In genomic region chr5:110879584-110880374, GRCm38 (mm10) we compare ENCODE assay signal across 8 mouse cellular contexts. TPM values are rescaled to one million over a fixed set of nuclear protein-coding genes. Genes with fewer than 3 reads are reported as not detected.
DNase-seq lines count a peak whose midpoint lies in the region; ATAC-seq and TF ChIP-seq lines count a peak whose summit lies in the region.

TSS of gene Ttc28 (plus strand) at chr5:110879803.

- peak within 1 kb of the TSS; percentile 86 for H3K4me2 ChIP-seq in forebrain, embryonic 13.5 days
- H3K4me2 ChIP-seq in heart, postnatal 0 days (ENCODE audit: low read depth, low read length): peak within 1 kb of the TSS; percentile 94
- peak within 1 kb of the TSS; percentile 99 for H3K4me2 ChIP-seq in liver, embryonic 16.5 days (ENCODE audit: low read depth, low read length)
- H3K4me2 ChIP-seq in neural tube, embryonic 14.5 days (ENCODE audit: low read depth, low read length): peak within 1 kb of the TSS; percentile 85

- ATAC-seq in forebrain, embryonic 13.5 days: peak; percentile 95
- ATAC-seq in heart, postnatal 0 days (ENCODE audit: insufficient read depth, low read depth): peak; percentile 94
- peak; percentile 96 for ATAC-seq in liver, embryonic 16.5 days (ENCODE audit: low read depth)
- ATAC-seq in neural tube, embryonic 14.5 days (ENCODE audit: low read depth): peak; percentile 90

- peak within 1 kb of the TSS; percentile 83 for H3K4me3 ChIP-seq in forebrain, embryonic 13.5 days
- peak within 1 kb of the TSS; percentile 85 for H3K4me3 ChIP-seq in heart, postnatal 0 days (ENCODE audit: low read depth, low read length)
- H3K4me3 ChIP-seq in liver, embryonic 16.5 days (ENCODE audit: low read depth, low read length): peak within 1 kb of the TSS; percentile 84
- peak within 1 kb of the TSS; percentile 81 for H3K4me3 ChIP-seq in neural tube, embryonic 14.5 days (ENCODE audit: low read depth, low read length)
- H3K4me3 ChIP-seq in testis, adult 2 months (ENCODE audit: control insufficient read depth, low read depth, low read length): peak within 1 kb of the TSS; percentile 100

- DNase-seq in ES-CJ7 (ENCODE audit: low read depth, low spot score): peak; percentile 69
- peak; percentile 64 for DNase-seq in c-Kit-positive CD71-positive TER-119-positive erythroid progenitor cells, embryonic 14.5 days (ENCODE audit: low spot score)
- peak; percentile 77 for DNase-seq in heart, postnatal 0 days (ENCODE audit: low spot score)
- peak; percentile 92 to 95 for DNase-seq in kidney, postnatal 4 days

- no peak for TF ChIP-seq EP300 in heart, postnatal 0 days (IDR thresholded peaks at IDR 0.05; ENCODE audit: low read depth)

- 0 out of 2 replicates have a peak, but pooled peaks cover 4% of the 10 kb centered on the region for H3K36me3 ChIP-seq in forebrain, embryonic 13.5 days (ENCODE audit: poor library complexity, severe bottlenecking)
- H3K36me3 ChIP-seq in heart, postnatal 0 days (replicated peaks; ENCODE audit: control insufficient read depth, insufficient read depth, low read length): no peaks in the 10 kb centered on the region
- H3K36me3 ChIP-seq in liver, embryonic 16.5 days (ENCODE audit: control insufficient read depth, insufficient read depth): no peaks in the 10 kb centered on the region
- H3K36me3 ChIP-seq in neural tube, embryonic 14.5 days (ENCODE audit: control insufficient read depth, insufficient read depth, low read length): no peaks in the 10 kb centered on the region
- H3K36me3 ChIP-seq in testis, adult 2 months (ENCODE audit: control insufficient read depth, insufficient read depth, low read length): no peaks in the 10 kb centered on the region; the same call in 1 of the 2 replicates

- H3K27me3 ChIP-seq in forebrain, embryonic 13.5 days: no peaks in the 10 kb centered on the region
- no peaks in the 10 kb centered on the region for H3K27me3 ChIP-seq in heart, postnatal 0 days (ENCODE audit: control insufficient read depth, insufficient read depth, low read length)
- H3K27me3 ChIP-seq in liver, embryonic 16.5 days (ENCODE audit: control insufficient read depth, insufficient read depth, low read depth, low read length): no peaks in the 10 kb centered on the region
- no peaks in the 10 kb centered on the region for H3K27me3 ChIP-seq in neural tube, embryonic 14.5 days (ENCODE audit: control insufficient read depth, insufficient read depth, low read length)
- no peaks in the 10 kb centered on the region for H3K27me3 ChIP-seq in testis, adult 2 months (ENCODE audit: control insufficient read depth, insufficient read depth, low read length)

- peak within 1 kb of the TSS; percentile 75 for H3K27ac ChIP-seq in forebrain, embryonic 13.5 days
- H3K27ac ChIP-seq in heart, postnatal 0 days (ENCODE audit: low read depth): peak within 1 kb of the TSS; percentile 65
- peak within 1 kb of the TSS; percentile 49; the same call in 1 of the 2 replicates for H3K27ac ChIP-seq in liver, embryonic 16.5 days (ENCODE audit: low read length)
- peak within 1 kb of the TSS; percentile 36 for H3K27ac ChIP-seq in neural tube, embryonic 14.5 days (ENCODE audit: low read depth, low read length)
- H3K27ac ChIP-seq in testis, adult 2 months (ENCODE audit: control insufficient read depth, insufficient read depth, low read depth, low read length): peak within 1 kb of the TSS; percentile 74

- TF ChIP-seq CTCF in heart, postnatal 0 days (IDR thresholded peaks at IDR 0.05; ENCODE audit: low read depth): no peak
- no peak for TF ChIP-seq CTCF in testis, adult 2 months (IDR thresholded peaks at IDR 0.05; ENCODE audit: control insufficient read depth, insufficient read depth, insufficient replicate concordance, low read depth, low read length)

- H3K9me3 ChIP-seq in forebrain, embryonic 13.5 days (replicated peaks): no peaks in the 10 kb centered on the region
- no peaks in the 10 kb centered on the region for H3K9me3 ChIP-seq in heart, postnatal 0 days (replicated peaks; ENCODE audit: control insufficient read depth, low read length)
- no peaks in the 10 kb centered on the region for H3K9me3 ChIP-seq in liver, embryonic 16.5 days (replicated peaks; ENCODE audit: control insufficient read depth, low read length)
- H3K9me3 ChIP-seq in neural tube, embryonic 14.5 days (ENCODE audit: control insufficient read depth, low read length): no peaks in the 10 kb centered on the region

- peaks cover 27% of the 10 kb centered on the region for H3K4me1 ChIP-seq in forebrain, embryonic 13.5 days
- H3K4me1 ChIP-seq in heart, postnatal 0 days (ENCODE audit: control insufficient read depth, insufficient read depth): 0 out of 2 replicates have a peak, but pooled peaks cover 6% of the 10 kb centered on the region
- H3K4me1 ChIP-seq in liver, embryonic 16.5 days (ENCODE audit: control insufficient read depth, low read depth, low read length): peaks cover 10% of the 10 kb centered on the region
- peaks cover 8% of the 10 kb centered on the region for H3K4me1 ChIP-seq in neural tube, embryonic 14.5 days (ENCODE audit: control insufficient read depth, insufficient read depth, low read length)
- peaks cover 9% of the 10 kb centered on the region for H3K4me1 ChIP-seq in testis, adult 2 months (ENCODE audit: control insufficient read depth, insufficient read depth, low read length)

- no peak; the same call in 1 of the 2 replicates for TF ChIP-seq POLR2A in testis, adult 2 months (IDR thresholded peaks at IDR 0.05; ENCODE audit: control insufficient read depth, low read depth, low read length)

- H3K9ac ChIP-seq in forebrain, embryonic 13.5 days: peak within 1 kb of the TSS; percentile 88
- peak within 1 kb of the TSS; percentile 88 for H3K9ac ChIP-seq in heart, postnatal 0 days (replicated peaks; ENCODE audit: low read depth, low read length)
- peak within 1 kb of the TSS; percentile 86 for H3K9ac ChIP-seq in liver, embryonic 16.5 days (ENCODE audit: low read depth, low read length)
- peak within 1 kb of the TSS; percentile 89 for H3K9ac ChIP-seq in neural tube, embryonic 14.5 days (replicated peaks; ENCODE audit: low read depth, low read length)

- WGBS in forebrain, embryonic 13.5 days: under 1% methylated on average over 76 of the region's 101 CpGs
- WGBS in heart, postnatal 0 days: under 1% methylated on average over 81 of the region's 101 CpGs
- under 1% methylated on average over 99 of the region's 101 CpGs for WGBS in liver, embryonic 16.5 days (ENCODE audit: insufficient replicate concordance)
- under 1% methylated on average over 66 of the region's 101 CpGs for WGBS in neural tube, embryonic 14.5 days

RNA-seq across cellular contexts. Expression of gene Ttc28, which starts in this region (rescaled TPM):
- 22.8 and 23.2 TPM in 2 replicates for polyA plus RNA-seq in forebrain, embryonic 13.5 days (2015; fragmentation: Nextera tagmentation; extraction: Ambion mirVana)
- total RNA-seq in heart, postnatal 0 days (2014; rRNA removed; ENCODE audit: low replicate concordance): 12.3 and 14.2 TPM in 2 replicates
- 3.7 and 4.6 TPM in 2 replicates for polyA plus RNA-seq in heart, postnatal 0 days (2015; fragmentation: Nextera tagmentation; extraction: Ambion mirVana)
- 0.74 and 0.85 TPM in 2 replicates for polyA plus RNA-seq in liver, embryonic 16.5 days (2015; fragmentation: Nextera tagmentation; extraction: Ambion mirVana)
- polyA plus RNA-seq in neural tube, embryonic 14.5 days (2014; fragmentation: Nextera tagmentation; extraction: Ambion mirVana): 33.5 and 37.6 TPM in 2 replicates
- polyA plus RNA-seq in testis, adult 2 months (2012; rRNA removed): 4.6 and 4.7 TPM in 2 replicates

Comparison
In these comparisons a context has a peak if more than half of its experiments do, and no peak if none do; other contexts are left out.
1. Peak in every context shown above with its lines: DNase-seq, ATAC-seq, H3K4me3 ChIP-seq and H3K27ac ChIP-seq.
2. Peak in ATAC-seq, H3K4me3 ChIP-seq, H3K27ac ChIP-seq, H3K9ac ChIP-seq and H3K4me2 ChIP-seq in liver, embryonic 16.5 days; RNA of the gene not detected or under 1 TPM.